In the genomic region with DNA sequence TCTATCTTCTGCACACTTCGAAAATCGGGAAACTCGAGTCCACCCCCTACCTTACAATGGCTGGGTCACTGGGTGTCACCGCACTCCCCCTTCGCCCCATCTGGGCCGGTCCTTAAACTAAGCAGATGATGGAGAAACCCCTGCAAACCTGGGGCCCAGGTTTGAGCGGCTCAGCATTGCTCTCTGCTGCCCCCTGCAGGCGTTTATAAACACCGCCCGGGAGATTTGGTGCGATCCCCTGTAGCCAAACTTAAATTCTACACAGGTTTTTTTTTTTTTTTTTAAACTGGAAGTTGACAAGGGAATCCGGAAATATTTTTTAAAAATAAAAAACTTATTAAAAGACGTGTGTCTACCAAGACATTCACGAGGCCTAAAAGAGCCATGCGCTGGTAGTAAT, we compare ENCODE assay signal across 9 mouse cellular contexts. TPM values are rescaled to one million over a fixed set of nuclear protein-coding genes. Genes with fewer than 3 reads are reported as not detected.
DNase-seq lines count a peak whose midpoint lies in the region; ATAC-seq and TF ChIP-seq lines count a peak whose summit lies in the region.
"Had no signal": no experiment of that assay in that cellular context is flagged by ENCODE, and none has a peak within 500 bp of the region (broad histone marks: within the 10 kb centered on the region; RNA-seq: fewer than 3 reads in every experiment).

No protein-coding gene starts in this region.

- peak; percentile 77 for DNase-seq in heart, embryonic 10.5 days (ENCODE audit: low spot score)
- DNase-seq in spleen, adult 2 months (ENCODE audit: low read depth in 1 of 2, low spot score in 2 of 2) = no peak
- no peak for DNase-seq in spleen, postnatal 14 days (ENCODE audit: low spot score in 2 of 2)
- peak; percentile 32 for DNase-seq in embryo, embryonic 9.5 days (ENCODE audit: extremely low spot score)
- DNase-seq in kidney, postnatal 4 days = peak; percentile 69 to 70
- DNase-seq in retina, embryonic 14.5 days (ENCODE audit: low spot score) = peak; percentile 79

- no peak overlapping the region for H3K27ac ChIP-seq in heart, embryonic 10.5 days
- H3K27ac ChIP-seq in heart, embryonic 12.5 days (ENCODE audit: poor library complexity, severe bottlenecking) = no peak overlapping the region
- H3K27ac ChIP-seq in spleen, adult 2 months (ENCODE audit: insufficient read depth, low read length) = no peak overlapping the region
- H3K27ac ChIP-seq: stomach, embryonic 15.5 days had no signal

- 0 out of 2 replicates have a peak, but pooled peaks cover 27% of the 10 kb centered on the region for H3K27me3 ChIP-seq in heart, embryonic 10.5 days (ENCODE audit: insufficient read depth, poor library complexity, severe bottlenecking)
- peaks cover 6% of the 10 kb centered on the region; the same call in 1 of the 2 replicates for H3K27me3 ChIP-seq in heart, embryonic 12.5 days (replicated peaks)
- no peaks in the 10 kb centered on the region for H3K27me3 ChIP-seq in spleen, adult 2 months (ENCODE audit: control insufficient read depth, insufficient read depth, low read length)
- H3K27me3 ChIP-seq: stomach, embryonic 15.5 days had no signal

- ATAC-seq in heart, embryonic 12.5 days (ENCODE audit: insufficient number of reproducible peaks, low FRiP score) = no peak
- no peak for ATAC-seq in erythroblast, adult 5-6 weeks (replicated peaks; ENCODE audit: low FRiP score, poor library complexity, severe bottlenecking)

- H3K4me1 ChIP-seq in heart, embryonic 10.5 days = no peaks in the 10 kb centered on the region
- no peaks in the 10 kb centered on the region; the same call in 1 of the 2 replicates for H3K4me1 ChIP-seq in heart, embryonic 12.5 days (replicated peaks)
- H3K4me1 ChIP-seq in spleen, adult 2 months (ENCODE audit: control insufficient read depth, insufficient read depth, insufficient read length) = no peaks in the 10 kb centered on the region
- H3K4me1 ChIP-seq: stomach, embryonic 15.5 days had no signal

- H3K9ac ChIP-seq in heart, embryonic 12.5 days = no peak overlapping the region
- H3K9ac ChIP-seq: stomach, embryonic 15.5 days had no signal

- H3K4me2 ChIP-seq in heart, embryonic 12.5 days = no peak overlapping the region
- H3K4me2 ChIP-seq: stomach, embryonic 15.5 days had no signal

- no peak for TF ChIP-seq POLR2A in spleen, adult 2 months (IDR thresholded peaks at IDR 0.05; ENCODE audit: low read depth, low read length)

- H3K36me3 ChIP-seq in heart, embryonic 10.5 days = no peaks in the 10 kb centered on the region
- no peaks in the 10 kb centered on the region for H3K36me3 ChIP-seq in heart, embryonic 12.5 days
- H3K36me3 ChIP-seq in spleen, adult 2 months (ENCODE audit: control insufficient read depth, insufficient read depth, low read length) = no peaks in the 10 kb centered on the region
- H3K36me3 ChIP-seq: stomach, embryonic 15.5 days had no signal

- no peak overlapping the region for H3K4me3 ChIP-seq in heart, embryonic 10.5 days
- no peak overlapping the region for H3K4me3 ChIP-seq in heart, embryonic 12.5 days
- H3K4me3 ChIP-seq in spleen, adult 2 months (ENCODE audit: extremely low read depth, insufficient read depth, insufficient read length) = no peak overlapping the region
- H3K4me3 ChIP-seq: stomach, embryonic 15.5 days had no signal

- peak; percentile 74 for TF ChIP-seq CTCF in spleen, adult 2 months (IDR thresholded peaks at IDR 0.05; ENCODE audit: extremely low read depth, insufficient read depth, insufficient read length, insufficient replicate concordance)

- H3K9me3 ChIP-seq in heart, embryonic 10.5 days = no peaks in the 10 kb centered on the region
- no peaks in the 10 kb centered on the region for H3K9me3 ChIP-seq in heart, embryonic 12.5 days (replicated peaks)
- H3K9me3 ChIP-seq: stomach, embryonic 15.5 days had no signal

- WGBS in heart, embryonic 10.5 days = 12% methylated on average over 15 of the region's 15 CpGs
- WGBS in heart, embryonic 12.5 days = 12% methylated on average over 15 of the region's 15 CpGs
- 13% methylated on average over 15 of the region's 15 CpGs for WGBS in spleen, adult 2 months

RNA-seq across cellular contexts. Expression of gene Hspb8, which starts 53.3 kb away (rescaled TPM):
- 26.9 and 40.5 TPM in 2 replicates for polyA plus RNA-seq in heart, embryonic 10.5 days (2016; fragmentation: Nextera tagmentation; extraction: Ambion mirVana)
- 37.7 and 37.9 TPM in 2 replicates for polyA plus RNA-seq in heart, embryonic 12.5 days (2016; fragmentation: Nextera tagmentation; extraction: Ambion mirVana)
- 2.6 and 4.2 TPM in 2 replicates for polyA plus RNA-seq in spleen, adult 2 months (2012; rRNA removed)
- not detected in 2 replicates for total RNA-seq in erythroblast, adult 5-6 weeks (2015; ENCODE audit: low replicate concordance)
- total RNA-seq in erythroblast, adult 5-6 weeks (2017; ENCODE audit: low replicate concordance) = not detected in 2 replicates

Comparison
In these comparisons a context has a peak if more than half of its experiments do, and no peak if none do; other contexts are left out.
1. DNase-seq: peak in heart, embryonic 10.5 days (single experiment), embryo, embryonic 9.5 days (single experiment), kidney, postnatal 4 days (2 of 2) and retina, embryonic 14.5 days (single experiment); none in spleen, adult 2 months (0 of 2) and spleen, postnatal 14 days (0 of 2).